Mouse (Mus musculus) spleen, postnatal 14 days (tissue): ENCODE measurements at regions not wholly inside any gene's neighbourhood (a gene's known extent, or its start where the extent isn't known, plus 50 kb on each side); places are given as distances from the start of the nearest gene placed in this dataset.

ENCODE experiments used
- DNase-seq, 2 experiments: peaks; one replicate each; pipeline ENCODE4 v3.0.0; 2021 to 2022; ENCODE audit warnings: low spot score in 2 of 2

DNA sequence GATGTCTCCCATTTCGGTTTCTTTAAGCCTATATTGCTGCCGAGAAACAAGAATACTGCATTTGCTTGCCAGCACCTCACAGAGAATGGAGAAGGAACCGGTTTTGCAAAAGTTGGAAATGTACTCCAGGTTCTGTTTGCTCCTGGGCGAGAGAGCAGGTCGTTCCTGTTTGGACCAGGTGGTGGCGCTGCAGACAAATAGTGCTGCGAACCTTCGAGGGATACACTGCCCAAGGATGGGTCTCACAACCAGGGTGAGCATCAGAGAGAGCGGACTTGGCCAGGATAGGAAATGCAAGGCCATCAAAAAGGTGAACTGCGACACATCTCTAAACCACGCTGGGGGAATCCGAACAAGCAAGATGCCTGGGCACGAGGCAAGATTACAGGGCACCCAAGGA lies 54.0 kb upstream of the Ets2 start:
- peak; percentile 21 to 49 for DNase-seq

DNA sequence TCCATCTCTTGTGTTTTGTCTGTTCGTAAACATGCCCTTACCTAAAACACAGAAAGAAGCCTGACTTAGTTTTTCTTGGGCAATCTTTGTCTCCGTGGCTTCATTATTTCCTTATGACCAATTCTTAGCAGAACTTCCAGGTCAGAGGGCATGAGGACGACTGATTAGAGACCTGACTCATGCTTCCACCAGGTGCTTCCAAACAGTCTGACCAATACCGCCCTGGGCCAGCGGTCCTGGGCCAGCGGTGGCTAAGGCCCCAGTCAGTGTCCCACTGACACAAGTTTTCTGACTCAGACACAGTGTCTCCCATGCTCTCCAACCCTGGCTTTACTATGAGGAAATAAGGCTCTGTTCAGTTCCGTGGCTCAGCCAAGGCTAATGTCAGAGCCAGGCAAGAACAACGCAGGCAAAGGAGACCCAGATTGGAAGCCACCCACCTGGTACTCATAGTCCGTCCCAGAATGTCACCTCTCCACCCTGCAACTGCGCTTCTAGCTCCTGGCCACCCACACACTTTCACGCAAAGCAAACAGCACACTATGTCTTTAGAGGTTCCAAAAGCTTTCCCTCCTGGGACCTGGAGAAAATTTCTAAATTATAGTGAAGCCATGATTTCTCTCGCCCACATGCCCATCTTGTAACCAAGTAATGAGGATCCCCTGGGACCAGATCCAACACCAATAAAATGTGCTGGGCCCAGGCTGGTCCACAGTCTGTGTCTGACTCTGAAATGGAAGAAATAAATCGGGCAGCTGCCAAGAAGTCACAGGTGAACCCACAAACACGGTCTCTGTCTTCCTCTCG lies 56.6 kb upstream of the Erg start:
- no peak for DNase-seq

DNA sequence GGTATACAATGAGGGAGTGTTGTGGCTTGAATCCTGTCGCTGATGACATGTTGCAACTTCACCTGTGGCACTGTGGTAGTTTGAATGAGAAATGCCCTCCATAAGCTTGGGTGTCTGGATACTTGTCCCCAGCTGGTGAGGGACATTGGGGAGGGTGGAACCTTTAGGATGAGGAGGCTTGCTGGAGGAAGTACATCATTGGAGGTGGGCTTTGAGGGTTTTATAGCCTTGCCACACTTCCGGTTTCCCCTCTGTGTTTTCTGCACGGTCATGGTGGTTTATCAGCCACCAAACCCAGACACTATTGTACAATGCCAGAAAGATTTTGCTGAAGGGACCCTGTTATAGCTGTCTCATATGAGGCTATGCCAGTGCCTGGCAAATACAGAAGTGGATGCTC lies 54.3 kb upstream of the Erg start:
- no peak for DNase-seq

DNA sequence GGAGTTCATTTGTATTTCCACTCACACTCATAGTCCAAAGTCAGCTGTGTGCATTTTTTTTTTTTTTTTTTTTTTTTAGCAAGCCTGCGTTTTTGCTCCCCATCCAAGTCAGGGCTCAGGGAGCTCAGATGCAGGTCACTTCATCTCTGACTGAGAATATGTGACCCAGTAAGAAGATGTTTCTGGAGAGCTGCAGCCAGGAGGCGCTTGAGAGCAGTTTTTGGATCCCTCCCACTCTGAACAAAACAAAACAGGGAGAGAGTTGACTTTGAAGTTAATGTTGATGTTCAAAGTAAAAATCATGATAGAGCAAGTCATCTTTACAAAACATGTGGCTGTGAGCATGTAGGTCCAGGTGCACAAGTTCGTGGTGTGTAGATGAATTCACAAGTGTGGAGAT lies 53.3 kb upstream of the Erg start:
- no peak for DNase-seq

DNA sequence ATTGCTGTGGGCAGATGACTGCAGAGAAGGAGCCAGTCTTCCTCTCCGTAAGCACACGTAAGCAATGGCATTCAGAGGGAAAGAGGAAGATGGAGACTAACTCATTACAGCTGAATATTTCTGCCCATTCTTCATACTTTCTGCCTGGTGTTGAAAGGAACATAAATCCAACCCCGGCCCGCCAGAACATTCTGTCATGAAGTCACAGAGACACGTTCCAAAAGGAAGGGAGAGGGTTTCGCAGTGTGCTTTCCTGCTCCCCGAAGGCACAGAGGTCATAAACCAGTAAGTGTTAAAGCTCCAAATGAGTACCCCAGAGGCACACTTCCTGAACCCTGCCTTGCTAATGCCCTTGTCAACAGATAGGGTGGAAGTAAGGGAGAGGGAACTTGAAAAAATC lies 51.5 kb upstream of the Erg start:
- no peak for DNase-seq

DNA sequence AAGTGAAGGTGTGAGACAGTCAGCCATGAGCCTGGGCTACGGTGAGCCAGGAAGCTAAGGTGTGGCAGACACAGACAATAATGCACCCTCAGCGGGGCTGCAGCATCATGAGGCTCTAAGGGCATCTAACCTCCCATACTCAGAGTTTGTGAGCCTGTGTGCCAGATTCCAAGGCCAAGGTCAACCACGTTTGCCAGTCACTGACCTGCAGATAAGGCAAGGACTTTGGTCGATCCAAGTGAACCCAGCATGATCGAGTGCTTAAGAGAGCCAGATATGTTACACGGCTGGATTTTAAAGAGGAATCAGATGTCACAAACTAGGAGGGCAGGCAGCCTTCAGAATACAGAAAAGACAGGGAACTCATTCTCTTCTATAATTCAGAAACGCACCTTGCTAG lies 50.2 kb upstream of the Erg start:
- no peak for DNase-seq
